Mouse (Mus musculus): ENCODE measurements around the gene Pcnx2. TPM values are rescaled to one million over a fixed set of nuclear protein-coding genes. Genes with fewer than 3 reads are reported as not detected.

Pcnx2 gene
- total RNA-seq, 2 experiments from 2014 or later: 0.49 to 0.56 TPM

DNA sequence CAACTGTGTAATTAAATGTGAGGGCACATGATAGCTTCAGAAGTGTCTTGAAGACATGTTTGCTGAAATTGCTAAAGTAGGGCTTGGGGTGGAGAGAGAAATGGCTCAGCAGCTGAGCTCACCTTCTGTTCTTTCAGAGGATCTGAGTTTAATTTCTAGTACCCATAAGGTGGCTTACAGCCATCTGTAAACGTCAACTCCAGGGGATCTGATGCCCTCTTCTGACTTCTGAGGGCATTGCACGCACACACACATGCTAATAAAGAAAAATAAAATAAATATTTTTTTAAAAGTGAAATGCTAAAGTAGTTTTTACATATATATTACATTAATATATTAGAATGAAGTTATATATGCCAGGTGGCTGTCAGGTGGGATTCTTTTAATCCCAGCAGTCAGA is 3.0 kb upstream of the Pcnx2 start:
- intact Hi-C loops (cut with DNase I): no loop called here
- DNase-seq: no peak

DNA sequence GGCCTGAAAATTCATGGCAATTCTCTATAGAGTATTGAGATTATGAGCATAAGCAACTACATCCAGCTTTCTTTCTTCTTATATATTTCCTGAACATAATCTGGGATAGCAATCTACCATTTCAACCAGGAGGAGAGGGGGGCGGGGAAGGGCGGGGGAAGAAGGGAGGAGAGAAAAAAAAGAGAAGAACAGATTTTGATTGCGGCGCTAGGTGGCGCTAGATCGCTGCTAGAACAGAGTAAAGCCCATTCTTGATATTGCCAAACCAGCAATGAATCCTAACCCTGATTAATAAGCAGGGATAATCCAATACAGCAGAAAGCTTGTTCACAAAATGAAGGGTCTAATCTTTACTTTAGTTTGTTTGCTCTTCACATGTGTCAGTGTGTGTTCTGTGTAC is 782 bp upstream of the Pcnx2 start:
- intact Hi-C loops (cut with DNase I): no loop called here
- DNase-seq: peak in 1 of 2 experiments; percentile 13

DNA sequence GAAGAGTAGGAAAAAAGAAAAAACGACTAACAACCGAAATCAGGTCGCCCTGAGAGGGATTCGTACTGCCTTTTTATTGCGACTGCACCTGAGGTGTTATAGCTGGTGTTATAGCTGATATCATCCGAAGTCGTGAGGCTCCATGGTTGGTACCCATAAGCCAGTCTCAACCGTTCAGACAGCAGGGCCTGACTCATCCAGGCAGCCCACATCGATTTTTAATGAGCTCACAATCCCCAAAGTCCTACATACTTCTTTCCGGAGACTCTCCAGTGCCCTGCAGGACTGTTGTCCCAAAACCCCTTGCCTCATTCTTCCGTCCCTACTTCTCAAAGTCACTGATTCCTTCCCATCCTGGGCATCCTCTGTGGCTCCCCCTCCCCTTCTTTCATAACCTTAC is 729 bp downstream of the Pcnx2 start:
- intact Hi-C loops (cut with DNase I): no loop called here
- DNase-seq: no peak

DNA sequence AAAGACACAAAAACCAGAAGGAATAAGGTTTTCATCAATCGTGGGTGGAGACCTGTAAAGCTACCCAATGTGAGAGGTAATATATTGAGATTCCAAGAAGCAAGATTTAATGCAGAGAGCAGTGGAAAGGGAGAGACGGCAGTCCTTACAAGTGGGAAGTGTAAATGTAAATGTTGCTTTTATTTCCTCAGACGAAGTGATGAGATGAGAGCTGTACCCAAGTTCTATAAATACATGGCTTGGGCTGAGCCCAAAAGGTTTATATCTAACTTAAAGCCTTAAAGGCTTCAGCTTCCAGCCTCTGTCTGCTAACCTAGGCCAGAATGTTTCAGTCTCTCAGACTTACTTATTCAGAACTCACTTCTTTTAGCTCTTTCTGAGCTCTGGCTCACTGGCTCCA is 8.2 kb downstream of the Pcnx2 start:
- intact Hi-C loops (cut with DNase I): no loop called here
- DNase-seq: no peak

DNA sequence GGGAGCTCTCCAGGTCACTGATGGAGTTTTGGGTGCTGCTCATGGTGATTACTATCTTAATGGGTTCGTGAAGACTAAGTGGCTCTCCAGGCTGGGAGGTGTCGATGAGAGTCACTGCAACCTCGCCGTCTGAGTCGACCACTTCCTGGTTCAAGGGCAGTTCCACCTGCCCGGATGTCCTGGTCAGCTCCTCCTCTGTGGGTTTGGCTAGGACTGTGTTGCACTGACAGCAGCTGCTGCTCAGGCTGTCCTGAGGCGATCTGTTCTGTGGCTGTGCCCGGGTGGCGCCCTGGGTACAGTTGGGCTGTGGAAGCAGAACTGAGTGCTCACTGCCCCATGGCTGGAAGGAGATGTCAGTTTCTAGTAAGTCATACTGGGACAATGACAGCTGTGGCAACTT is 10.6 kb downstream of the Pcnx2 start:
- intact Hi-C loops (cut with DNase I): no loop called here
- no peak for DNase-seq

DNA sequence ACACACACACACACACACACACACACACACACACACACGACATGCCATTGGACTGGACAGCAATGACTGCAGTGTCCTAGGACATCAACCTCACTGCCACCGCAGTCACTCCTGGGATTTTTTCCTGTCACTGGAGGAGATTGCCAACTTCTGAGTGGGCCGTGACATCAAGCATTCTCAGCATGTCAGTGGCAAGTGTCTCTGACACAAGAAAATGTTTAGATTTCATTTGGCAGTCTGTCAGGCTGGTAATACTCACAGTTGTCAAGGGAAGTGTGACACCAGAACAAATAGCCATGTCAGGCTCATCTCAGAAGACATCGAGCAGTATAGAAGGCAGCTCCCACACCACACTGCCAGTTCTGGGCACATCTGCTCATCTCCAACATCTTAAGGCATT is 17.7 kb downstream of the Pcnx2 start:
- no peak for DNase-seq
- intact Hi-C loops (cut with DNase I): no loop called here

DNA sequence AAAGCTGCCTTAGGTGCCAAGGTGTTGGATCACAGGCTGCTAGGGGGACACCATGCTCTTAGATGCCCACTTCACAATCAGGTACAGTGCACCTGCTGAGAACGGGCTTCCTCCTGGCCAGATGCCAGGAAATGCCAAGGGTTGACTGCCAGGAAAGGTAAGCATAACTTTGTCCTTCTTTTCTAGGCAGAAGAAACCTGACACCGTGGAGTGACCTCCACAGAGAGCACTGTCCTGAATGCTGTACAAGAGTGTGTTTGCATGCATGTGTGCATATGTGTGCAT is 24.9 kb downstream of the Pcnx2 start:
- intact Hi-C loops (cut with DNase I): loop anchor here (5.0 kb wide), 2 partner anchors 296 to 756 kb away; no protein-coding TSS in a partner anchor
- DNase-seq: no peak

DNA sequence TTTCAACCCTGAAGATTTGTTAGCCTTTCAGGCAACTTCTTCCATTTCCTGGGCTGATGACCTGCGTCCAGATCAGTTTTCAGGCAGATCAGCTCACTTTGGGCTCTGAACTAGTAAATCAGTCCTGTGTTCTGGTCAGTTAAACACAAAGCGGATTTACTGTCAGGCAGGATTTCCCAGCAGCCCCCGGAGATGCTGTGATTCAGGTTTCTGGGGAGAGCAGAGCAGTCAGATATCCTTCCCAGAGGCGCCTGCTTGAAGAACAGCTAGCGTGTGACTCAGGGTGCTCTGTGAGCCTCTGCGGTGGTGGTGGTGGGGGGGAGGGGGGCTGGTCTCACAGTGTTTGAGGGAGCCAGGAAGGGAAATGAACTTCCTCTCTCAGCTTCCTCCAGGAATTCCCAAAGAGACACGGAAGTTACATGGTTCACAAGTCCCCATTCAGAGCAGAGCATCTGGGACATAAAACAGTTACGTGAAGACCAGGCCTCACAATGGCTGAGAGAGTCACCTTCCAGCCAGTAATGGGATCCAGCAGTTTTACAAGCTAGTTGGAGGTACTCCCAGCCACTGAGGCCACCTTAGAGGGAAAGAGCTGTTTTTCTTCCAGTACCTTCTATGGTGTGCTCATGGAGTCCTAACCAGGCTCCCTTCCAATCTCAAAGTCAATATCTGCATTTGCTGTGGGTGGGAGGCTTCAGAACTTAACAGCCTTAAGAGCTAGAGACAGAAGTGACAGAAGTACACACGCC is 25.4 kb downstream of the Pcnx2 start:
- no peak for DNase-seq
- intact Hi-C loops (cut with DNase I): loop anchor here (5.0 kb wide), 2 partner anchors 295 to 755 kb away; no protein-coding TSS in a partner anchor

DNA sequence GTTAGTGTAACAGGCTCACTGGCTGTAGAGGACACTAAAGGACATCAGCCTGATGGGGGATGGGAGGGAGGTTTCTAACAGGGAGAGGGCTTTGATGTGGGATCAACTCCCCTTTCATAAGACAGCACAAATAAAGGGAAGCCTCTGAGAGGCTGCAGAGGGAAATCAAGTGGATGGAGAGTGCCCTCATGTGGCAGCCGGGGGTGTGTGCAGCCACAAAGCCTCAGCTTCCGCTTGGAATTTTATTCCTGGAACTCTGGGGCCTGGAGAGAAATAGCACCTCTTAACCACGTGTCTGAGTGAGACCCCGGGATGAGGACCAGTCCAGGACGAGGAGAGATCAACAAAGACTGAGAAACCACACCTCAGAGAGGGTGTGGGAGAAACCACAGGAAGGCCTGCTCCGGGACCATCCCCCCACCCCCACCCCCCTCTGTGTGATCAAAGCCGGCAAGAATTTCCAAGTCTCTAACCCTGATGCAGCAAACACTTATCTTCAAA is 27.2 kb downstream of the Pcnx2 start:
- intact Hi-C loops (cut with DNase I): loop anchor here (2.0 to 5.0 kb wide), 3 partner anchors 294 to 754 kb away; no protein-coding TSS in a partner anchor
- DNase-seq: peak; percentile 57 to 58

DNA sequence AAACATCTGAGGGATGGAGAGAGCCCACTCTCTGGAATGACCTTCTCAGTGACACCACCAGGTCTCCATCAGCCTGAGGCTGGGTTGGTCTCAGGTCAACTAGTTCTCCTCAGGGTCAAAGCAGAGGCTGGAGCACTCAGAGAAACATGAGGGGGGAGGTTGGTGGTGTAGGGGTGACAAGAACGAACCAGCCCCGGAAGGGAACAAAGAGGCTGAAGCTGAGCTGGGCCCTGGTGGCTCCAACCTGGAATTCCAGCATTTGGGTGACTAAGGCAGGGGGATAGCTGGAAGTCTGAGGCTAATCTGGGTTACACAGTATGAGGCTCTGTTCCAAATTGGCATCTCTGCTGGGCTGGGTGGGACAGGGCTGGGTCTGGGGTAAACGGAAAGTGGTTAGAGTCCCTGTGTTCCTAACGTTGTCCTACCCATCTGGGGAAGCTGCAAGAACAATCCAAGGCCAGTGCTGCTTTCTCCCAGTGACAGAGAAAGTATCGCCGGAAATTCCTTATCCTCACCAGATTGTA is 27.9 kb downstream of the Pcnx2 start:
- no peak for DNase-seq
- intact Hi-C loops (cut with DNase I): loop anchor here (2.0 to 5.0 kb wide), 3 partner anchors 293 to 753 kb away; no protein-coding TSS in a partner anchor

DNA sequence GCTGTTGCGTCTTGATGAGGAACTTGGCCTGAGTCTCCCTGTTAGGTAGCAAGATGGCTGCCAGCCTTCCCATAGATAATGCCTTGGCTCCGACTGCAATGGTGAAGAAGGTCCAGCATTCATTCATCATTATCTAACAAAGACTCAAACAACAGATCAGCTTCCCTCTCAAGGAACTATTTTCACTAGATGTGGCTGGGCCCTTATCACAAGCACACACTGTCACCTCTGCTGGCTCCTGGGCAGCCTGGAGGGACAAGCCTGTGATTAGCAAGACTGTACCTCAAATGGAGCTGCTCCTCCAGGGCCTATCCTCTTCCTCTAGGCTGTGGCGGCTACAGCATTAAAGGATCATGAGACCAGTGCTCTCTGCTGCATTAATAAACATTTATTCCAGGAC is 28.4 kb downstream of the Pcnx2 start:
- DNase-seq: no peak
- intact Hi-C loops (cut with DNase I): loop anchor here (2.0 to 5.0 kb wide), 4 partner anchors 292 to 802 kb away; no protein-coding TSS in a partner anchor

DNA sequence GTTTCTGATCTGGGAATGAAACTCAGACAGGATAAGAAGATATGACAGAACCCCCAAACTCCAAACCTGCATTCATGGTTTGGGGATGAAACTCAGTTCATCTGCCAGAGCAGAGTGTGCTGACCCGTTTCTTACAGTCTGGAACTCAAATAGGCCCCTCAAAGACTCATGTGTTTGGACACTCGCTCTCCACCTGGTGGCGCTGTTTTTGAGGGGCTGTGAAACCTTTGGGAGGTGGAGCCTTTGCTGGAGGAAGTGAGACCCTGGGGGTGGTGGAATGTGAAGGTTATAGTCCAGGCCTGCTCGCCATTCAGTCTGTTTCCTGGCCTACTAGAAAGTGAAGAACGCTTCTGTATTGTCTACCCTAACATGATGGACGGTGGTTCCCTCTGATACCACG is 29.6 kb downstream of the Pcnx2 start:
- no peak for DNase-seq
- intact Hi-C loops (cut with DNase I): loop anchor here (5.0 kb wide), 1 partner anchor 801 kb away; no protein-coding TSS in a partner anchor

DNA sequence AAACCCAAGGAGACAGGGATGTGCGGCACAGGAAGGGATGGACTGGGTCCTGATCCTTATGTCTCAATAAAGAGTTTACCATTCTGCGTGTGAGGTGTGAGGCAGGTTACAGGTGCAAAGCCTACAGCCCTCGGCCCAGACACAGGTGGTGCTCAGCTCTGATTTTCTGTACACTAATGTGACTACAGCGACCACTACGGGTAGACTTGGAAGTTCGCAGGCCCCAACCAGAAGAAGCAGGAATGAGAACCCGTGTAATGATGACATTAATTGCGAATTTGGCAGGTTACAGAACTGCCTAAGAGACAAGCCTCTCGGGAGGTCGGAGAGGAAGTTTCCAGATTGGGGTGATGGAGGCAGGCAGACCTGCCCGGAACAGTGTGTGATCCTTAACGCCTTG is 32.0 kb downstream of the Pcnx2 start:
- intact Hi-C loops (cut with DNase I): loop anchor here (5.0 kb wide), 1 partner anchor 799 kb away; no protein-coding TSS in a partner anchor
- DNase-seq: no peak

DNA sequence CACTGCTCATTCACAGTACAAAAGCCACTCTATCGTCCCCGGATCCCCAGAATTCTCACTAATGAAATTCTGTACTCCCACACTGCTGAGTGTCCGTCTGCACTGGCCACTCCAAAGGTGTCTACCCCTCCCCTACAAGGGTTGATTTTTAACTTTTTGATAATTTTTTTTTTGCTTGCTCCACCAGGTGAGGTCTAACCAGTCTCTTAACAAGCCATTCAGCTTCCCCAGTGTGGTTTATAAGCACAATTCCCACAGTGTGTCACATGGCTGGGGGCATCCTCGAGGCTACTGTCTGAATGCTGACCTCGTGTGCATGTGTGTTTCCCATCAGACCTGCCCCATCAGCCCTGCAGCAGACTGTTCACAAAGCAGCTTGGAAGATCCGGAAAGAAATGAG is 40.9 kb downstream of the Pcnx2 start:
- no peak for DNase-seq
- intact Hi-C loops (cut with DNase I): loop anchor here (5.0 kb wide), 1 partner anchor 285 kb away; no protein-coding TSS in a partner anchor

DNA sequence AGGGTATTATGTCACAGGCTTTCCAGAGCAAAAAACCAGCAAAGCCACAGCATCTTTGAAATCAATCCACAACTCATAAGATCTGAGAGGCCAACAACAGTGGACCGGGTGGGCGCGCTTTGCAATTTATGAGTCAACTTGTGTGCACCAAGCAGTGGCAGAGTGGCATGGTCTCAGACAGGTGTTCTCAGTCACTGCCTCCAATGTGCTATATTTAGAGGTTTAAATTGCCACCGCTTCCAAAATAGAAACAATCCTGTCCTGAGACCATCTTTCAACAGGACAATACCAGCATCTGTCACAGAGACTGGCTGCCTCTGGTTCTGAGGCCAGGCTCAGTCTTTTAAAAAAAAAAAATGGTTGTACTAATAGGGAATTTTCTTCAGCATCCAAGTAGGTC is 42.0 kb downstream of the Pcnx2 start:
- intact Hi-C loops (cut with DNase I): loop anchor here (5.0 kb wide), 1 partner anchor 284 kb away; no protein-coding TSS in a partner anchor

DNA sequence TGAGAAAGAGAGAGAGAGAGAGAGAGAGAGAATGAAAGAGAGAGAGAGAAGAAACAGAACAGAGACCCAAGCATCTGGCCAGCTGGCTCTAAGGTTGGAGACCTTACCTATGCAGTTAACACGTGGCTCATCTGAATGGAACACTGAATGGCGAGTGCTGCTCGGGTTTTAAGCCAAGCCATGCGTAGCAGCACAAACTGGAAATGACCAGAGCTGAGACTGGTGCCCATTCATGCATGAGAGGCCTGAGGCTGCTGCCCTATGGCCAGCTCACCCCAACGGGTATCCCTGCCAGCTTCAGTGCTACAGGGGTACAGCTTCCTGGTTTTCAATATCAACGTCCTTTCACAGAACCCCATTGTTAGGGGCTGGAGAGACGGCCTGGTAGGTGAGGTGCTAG is 43.7 kb downstream of the Pcnx2 start:
- no peak for DNase-seq
- intact Hi-C loops (cut with DNase I): no loop called here

More for the DNA sequence above, 42.0 kb downstream of the Pcnx2 start:
- DNase-seq: no peak

DNA sequence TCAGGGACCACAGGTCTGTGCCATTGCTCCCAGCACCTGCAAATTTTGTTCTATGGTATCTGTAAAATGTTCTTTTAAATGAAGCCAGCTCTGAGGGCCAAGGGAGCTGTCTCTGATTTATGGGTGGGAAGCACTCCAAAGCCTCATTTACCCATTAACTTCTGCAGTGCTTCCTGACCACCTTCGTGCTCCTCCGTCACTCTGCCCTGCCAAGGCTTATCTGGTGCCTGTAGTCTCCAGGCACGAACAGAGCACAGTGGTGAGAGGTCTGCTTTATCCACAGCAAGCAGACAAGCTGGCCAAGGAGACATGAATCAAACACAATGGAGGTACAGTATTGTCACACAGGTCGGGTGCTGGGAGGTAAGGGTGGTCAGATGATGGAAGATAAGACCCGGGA is 44.8 kb downstream of the Pcnx2 start:
- intact Hi-C loops (cut with DNase I): no loop called here
- no peak for DNase-seq

DNA sequence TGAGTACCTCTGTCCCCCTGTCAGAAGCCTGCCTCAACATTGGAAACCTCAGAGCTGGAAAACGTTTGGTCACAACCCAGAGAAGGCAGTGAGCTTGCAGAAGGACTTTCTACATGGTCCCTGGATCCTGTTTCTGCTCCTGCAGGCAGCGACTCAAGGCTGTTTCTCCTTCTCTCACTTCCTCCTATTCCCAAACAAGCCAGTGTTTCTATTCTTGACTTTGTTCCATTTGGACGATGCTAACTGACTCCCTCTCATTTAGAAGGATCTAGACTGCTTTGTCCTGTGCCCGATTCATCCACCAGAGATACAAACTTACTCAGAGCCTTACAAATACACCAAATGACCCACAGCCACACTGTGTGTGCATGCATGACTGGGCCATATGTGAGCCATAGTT is 48.9 kb downstream of the Pcnx2 start:
- DNase-seq: no peak
- intact Hi-C loops (cut with DNase I): no loop called here

DNA sequence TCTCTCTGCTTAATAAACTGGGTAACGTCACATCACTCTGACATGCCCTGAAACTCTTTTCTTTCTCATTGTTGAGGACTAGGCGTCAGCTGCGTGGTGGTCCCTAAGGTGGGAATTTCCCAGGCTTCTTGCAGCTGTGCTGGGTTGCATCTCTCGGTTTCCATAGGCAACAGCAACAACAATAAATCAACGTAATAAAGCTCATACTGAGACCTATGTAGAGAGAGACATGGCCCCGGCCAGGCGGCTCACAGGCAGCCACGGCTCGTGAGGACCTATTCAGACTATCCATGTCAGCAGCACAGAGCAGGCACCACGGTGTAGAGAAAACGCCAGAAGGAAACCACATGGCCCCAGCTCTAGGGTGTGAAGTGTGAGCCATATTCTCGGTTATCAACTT is 50.3 kb downstream of the Pcnx2 start:
- no peak for DNase-seq
- intact Hi-C loops (cut with DNase I): no loop called here

DNA sequence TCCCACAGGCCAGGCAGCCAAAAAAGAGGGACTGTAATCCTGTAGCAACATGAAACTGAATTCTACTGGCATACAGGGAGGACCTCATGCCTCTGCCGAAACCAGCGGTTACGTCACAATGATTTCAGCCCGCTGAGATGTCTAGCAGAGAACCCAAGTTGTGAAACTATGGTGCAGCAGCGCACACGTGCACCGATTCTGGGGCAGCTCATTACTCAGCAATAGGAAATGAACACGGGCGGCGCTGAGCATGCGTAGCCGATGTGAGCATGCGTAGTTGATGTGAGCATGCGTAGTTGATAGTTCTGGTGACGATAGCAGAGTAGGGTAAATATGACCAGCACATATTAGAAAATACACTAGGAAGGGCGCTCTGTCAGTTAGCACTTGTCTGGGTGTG is 52.8 kb downstream of the Pcnx2 start:
- no peak for DNase-seq
- intact Hi-C loops (cut with DNase I): no loop called here

DNA sequence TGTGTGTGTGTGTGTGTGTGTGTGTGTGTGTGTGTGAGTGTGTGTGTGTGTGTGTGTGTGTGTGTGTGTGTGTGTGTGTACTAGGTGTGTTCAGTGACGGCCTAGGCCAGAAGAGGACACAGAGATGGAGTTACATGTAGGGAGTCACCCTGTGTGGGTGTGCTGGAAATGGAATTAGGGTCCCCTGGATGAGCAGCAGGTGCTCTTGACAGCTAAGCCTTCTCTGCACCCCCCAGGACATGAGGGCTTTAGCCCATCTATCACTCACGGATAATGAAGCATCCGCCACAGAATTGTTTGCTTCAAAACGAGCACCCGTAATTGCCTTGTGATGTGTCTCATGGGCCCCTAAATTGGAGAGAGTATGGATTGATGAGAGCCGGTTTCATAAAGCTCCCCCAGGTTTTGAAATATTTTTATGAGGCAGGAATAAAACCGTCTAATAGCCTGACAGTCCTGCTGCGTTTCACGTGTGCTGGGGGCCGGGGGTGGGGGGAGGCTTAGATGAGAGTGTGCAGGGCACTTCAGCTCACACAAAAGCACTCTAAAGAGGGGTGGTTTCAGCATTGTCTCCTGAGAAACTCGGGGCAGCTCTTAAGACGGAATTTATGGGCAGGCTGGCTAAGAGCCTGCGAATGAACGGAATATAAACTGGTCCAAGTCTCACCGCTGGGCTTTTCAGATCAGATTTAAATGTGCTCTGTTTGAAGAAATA is 54.8 kb downstream of the Pcnx2 start:
- intact Hi-C loops (cut with DNase I): no loop called here
- DNase-seq: no peak
